Mouse (Mus musculus) layer of hippocampus, postnatal 36 days (tissue): ENCODE data around the gene Dock4. TPM values are rescaled to one million over a fixed set of nuclear protein-coding genes. Genes with fewer than 3 reads are reported as not detected.

Experiments
- DNase-seq, 2 experiments: peaks; one replicate each; pipeline ENCODE4 v3.0.0; 2022
- total RNA-seq, 2 experiments: library from RNA; stranded (reverse); gene quantifications; 2 replicates each; pipeline ENCODE4 v1.2.3; 2021

Gene Dock4
- total RNA-seq: 100 to 1,000 TPM; 237 to 255 TPM

DNA sequence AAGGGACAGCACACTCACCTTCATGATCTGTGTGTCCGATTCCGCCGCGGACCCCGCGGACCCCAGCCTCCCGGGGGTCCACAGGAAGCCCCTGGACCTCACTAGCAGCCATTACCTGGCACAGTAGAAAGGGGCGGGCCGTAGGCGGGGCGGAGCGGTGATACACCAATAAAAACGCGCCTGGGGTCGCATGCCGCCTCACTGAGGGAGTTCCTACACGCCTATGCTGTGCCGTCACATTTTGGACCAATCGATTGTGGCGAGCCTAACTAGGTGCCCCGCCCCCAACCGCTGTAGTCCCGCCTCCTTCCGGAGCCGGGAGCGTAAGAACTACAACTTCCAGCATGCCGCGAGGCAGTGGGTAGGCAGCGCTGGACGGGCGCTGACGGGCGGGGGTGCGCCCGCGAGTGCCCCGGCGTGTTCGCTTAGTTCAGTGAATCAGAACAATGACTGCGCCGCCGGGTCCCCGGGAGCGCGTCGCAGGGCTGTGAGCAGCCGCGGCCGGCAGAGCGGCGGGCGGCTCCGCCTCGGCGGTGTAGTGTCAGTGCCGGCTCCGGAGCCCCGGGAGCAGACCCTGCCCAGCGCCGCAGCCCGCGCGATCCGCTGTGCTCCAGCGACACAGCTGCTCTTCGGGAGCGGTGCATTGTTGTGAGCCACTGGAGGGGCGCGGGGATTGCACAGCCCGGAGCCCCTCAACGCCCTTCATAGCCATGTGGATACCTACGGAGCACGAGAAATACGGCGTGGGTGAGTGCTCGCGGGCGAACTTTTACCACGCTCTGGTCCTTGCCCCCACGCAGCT, at the start of gene Dock4, which contains the start of gene Zfp277:
TSS of gene Dock4 (plus strand) at position 305 of the 802 bp plus-strand sequence.
TSS of gene Zfp277 (minus strand) at position 255 of the 802 bp plus-strand sequence.
- DNase-seq: peak; percentile 99

DNA sequence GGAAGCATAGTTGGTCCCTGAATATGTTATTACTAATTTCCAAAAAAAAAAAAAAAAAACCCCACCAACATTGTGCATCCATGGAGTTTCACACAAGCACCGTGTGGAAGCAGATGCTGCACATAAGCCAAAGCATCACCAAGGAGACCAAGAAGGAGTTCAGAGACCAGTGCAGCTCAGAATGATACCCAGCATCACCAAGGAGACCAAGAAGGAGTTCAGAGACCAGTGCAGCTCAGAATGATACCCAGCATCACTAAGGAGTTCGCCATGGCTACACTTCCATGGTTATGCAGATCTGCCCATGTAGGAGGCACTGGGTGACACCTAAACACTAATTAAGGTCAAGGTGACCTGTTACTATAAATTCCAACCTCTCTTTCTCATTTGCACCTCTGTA, 46.8 kb upstream of the Dock4 start:
- DNase-seq: no peak

DNA sequence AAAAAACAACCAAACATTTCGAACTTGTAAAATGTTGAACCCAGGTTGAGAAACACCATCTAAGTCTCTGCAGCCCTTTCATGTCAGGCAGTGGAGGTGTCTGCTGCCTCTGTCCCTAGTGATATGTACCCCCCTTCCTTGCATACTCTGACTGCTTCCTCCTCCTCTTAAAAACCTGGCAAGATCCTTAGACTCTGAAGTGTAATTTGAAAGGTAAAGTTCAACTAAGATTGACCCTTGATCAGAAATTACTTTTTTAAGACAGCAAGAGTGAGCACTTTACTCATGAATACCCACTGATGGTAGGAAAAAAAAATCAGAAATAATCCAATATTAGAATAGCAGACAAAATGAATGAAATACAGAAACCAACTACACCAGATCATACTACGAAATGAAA, 46.4 kb upstream of the Dock4 start:
- DNase-seq: no peak

DNA sequence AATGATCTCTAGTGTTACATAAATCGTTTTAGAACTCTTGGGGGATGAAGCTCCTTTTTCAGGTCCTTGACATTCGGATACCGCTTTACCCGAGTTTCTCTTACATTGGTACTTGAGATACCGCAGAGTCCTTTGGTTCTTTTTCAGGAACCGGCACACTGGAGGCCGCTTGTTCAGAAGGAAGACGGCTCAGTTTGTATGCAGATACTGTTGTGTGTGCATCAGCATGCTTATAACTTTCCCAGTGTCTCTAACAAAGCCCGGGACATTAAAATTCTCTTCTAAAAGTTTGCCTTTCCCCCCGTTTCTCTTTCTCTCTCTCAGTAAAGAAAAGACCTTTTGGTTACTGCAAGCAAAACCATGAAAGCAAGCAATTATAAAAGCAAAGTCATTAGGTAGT, 45.9 kb upstream of the Dock4 start:
- DNase-seq: no peak

DNA sequence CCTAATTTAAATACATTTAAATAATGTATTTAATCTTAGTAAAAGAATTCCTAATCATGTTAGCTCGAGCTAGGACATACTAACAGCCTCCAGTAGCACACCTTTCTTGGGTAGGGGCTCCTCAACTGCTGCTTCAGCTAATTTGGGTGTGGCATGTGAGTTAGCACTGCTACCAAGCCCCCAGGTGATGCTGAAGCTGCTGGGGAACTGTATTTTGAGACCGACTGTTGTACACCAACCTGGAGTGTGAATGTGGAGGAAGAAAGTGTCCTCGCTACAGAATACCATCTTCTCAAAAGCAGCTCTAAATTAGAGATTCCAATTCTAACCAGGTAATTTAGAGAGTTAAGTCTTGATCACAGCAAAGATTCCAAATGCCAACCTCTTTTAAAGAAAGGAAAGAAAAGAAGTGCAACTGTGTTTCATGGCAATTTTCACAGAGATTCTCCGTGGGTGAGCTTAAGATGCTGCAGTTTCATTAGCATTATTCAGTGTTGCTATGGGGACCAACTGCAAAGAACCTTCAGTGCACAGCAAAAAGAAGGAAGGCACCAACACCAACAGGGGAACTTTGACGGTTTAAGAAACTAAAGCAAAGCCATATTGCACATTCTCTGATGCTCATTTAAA, 31.0 kb upstream of the Dock4 start:
- no peak for DNase-seq

DNA sequence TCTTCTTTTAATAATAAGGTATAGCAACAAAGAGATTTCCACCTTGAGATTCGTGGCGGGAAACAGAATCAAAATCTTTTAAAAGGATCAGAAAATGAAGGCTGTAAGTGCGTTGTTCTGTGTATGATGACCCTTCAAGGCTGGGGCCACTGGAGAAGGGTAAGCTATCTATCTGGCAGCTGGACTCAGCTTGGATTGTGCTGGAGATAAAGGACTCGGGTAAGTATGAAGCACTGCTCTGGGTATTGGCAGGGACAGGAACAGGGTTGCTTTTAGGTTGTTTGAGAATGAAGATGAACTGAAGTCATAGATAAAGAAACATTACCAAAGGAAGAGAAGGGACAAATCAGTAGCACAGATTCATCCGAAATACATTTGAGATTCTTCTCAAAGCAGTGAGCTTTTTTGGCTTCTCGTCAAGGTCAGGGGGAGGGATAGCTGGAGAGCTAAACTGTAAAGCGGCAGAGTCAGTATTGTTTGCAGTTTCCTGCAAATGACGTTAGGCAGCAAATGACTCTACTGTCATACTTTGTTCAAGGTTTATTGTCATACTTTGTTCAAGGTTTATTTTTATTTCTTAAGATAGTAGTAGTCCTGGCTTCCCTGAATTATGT, 30.3 kb upstream of the Dock4 start:
- DNase-seq: no peak

DNA sequence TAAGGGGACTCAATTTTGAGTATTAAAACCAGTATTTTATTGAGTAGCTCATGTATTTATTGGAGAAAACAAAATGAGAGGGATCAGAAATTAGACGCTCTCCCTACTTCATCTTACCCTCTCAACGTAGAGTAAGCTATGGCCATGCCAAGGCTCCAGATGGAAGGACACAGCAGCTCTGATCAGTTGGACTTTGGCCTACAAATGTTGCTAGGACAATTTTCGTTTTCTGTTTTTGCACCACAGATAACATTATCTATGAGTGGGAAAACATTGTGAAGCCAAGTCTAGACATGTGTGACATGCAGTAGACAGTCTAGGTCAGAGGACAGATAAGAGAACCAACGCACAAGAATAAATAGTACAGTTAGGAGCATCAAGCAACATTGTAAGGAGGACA, 28.5 kb upstream of the Dock4 start:
- DNase-seq: no peak

DNA sequence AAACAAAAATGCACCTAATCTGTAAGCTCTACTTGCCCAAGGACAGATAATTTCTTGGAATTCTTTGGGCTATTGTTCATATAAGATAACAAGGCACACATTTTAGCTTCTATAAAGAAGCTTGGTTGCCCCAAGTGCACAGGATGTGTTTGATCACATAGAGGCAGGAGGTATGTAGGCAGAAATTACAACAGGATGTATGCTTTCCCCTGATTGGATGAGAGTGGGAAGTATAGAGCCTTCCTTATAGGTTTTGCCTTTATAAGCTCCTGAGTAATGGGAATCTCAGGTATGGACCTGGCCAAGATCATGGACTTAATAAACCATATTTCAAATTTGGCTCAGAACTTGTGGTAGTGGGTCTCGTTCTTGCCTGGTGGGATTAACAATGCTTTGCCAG, 20.8 kb upstream of the Dock4 start:
- DNase-seq: no peak

DNA sequence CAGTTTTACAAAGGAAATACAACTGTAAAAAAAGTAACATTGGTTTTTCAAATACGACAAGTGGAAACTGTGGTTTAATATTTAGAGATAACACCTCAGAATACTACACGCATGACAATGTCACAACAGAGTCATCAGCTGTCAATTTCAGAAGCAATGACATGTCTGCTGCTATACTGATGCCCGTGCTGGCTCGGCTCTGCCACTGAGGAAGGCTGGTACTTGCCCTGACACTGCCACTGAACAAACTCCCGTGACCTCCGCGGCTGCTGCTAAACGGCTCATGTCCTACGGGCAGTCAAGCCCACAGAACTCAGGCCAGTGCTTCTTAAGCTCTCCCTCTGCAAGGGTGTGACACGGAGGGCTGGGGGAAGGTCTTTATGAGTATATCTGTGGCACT, 18.1 kb upstream of the Dock4 start:
- no peak for DNase-seq

DNA sequence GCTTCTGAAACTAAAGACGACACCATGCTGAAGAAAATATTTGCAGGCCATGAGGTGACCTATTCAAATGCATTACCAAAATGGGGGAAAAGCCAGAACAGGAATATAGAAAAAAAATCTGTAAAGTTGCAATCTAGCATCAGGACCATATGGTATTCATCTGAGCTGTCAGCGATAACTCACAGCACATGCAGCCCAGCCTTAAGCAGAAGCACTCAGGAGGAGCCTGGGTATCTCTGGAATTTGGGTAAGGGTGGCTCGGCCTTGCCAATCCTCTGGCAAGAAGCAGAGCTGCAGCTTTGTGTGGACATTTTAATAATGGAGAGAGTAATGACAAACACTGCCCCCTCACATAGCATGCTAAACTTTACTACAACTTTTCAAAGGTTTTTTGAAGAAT, 15.8 kb upstream of the Dock4 start:
- DNase-seq: no peak

DNA sequence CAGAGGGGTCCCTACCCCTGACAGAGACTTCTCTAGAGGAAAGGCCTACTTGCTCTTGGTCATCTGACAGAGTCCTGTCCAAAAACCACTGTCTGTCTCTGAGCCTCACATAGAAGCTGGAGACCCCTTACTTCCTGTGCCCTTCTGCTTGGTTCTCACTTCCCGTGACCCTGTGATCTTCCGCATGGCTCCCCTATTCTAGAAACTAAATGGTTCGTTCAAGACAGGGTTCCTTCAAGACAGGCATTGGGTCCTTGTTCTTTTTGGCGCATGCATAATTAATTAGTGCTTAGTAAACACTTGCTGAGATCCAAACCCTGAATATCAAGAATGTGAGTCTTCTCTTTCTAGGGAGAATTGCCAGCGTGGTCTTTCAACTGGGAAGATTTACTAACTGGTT, 14.7 kb upstream of the Dock4 start:
- DNase-seq: no peak

DNA sequence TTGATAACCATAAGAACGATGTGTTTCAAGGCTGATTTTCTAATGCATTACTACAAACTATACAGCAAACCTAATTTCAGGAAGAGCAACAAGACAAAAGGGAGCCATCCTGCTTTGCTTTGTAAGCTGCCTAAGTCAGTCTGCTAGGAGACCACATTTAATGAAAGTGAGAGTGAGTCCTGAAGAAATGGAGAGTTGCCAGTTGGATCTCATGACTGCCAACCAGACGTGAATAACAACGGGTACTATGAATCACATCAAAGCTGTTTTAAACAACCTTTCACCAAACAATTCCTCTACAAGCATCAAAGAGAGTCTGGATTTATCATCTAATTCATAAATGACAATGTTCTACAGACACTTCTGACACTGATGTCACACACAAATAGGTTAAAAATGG, 11.7 kb upstream of the Dock4 start:
- no peak for DNase-seq

DNA sequence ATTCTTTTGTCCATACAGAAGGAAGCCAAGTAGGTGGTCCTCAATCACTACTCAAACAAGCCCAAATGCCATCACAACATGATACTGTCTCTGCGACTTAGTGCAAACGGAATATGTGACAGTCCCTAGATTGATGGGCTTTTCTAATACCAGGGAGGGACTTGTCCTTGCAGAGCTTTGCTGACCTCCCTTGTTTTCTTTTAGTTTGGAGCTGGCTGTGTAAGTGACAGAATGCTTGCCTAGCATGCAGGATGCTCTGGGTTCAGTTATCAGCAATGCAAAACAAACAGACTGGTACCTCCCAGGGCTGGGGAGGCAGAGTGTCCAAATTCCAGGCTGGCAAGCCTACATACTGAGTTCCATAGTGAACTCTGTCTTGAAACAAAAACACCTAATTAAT, 7.7 kb upstream of the Dock4 start:
- DNase-seq: no peak

DNA sequence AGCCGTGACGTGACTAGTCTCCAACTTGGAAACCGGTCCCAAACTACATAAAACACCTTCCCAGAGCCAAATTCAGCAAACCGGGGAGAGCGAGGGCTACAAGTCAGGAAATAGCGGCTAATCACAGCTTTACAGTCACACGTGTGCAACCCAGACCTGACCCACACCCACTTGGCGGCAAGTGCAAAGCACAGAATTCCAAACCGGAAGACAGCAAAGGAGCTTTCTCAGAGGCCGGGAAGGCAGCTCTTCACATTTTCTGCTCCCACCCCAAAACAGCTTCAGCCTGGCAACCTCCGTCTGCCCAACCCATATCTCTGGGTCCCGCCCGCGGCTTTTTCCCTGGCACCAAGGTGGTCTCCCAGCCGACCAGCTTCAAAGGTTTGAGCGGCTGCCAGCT, 546 bp upstream of the Dock4 start:
- DNase-seq: no peak

DNA sequence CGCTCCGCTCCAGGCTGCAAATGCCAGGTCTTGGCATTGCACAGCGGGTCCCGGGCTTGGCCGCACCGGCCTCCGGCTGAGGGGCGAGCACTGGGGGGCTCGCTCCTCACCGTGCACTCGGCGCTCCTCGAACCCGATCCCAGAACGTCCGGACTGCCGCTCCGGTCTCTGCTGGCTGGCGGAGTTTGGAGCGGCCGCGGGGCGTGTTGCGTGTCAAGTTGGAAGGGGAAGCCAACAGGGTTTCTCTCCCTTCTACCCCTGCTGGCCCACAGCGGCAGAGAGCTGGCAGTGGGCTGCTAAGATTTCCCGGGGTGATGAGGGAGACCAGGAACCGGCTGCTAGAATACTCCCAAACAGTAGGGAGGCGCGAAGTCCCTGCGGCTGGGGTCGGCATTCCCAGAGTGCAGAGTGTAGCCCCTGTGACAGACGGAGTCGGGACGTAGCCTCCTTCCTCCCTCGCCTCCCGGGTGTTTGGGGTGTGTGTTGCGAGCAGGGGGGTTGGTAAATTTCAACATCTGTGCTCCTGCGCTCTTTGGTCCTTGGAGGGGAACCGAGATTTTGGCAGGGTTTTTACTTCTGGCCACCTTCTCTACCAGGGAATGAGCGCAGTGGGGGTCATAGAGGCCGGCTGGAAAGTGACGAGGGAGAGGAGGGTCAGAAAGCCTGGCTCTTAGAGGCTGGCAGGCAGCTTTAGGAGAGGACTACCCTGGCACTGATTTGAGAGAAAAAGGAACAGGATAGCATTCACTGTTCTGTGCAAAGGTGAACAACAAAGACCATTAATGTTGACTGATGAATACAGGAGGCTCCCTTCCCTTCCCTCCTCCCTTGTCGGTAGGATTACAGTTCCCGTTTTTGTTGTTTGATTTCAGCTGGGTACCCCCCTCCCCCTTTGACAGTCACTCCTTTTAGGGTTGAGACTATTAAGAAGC, 964 bp downstream of the Dock4 start:
- DNase-seq: peak; percentile 42 to 55

DNA sequence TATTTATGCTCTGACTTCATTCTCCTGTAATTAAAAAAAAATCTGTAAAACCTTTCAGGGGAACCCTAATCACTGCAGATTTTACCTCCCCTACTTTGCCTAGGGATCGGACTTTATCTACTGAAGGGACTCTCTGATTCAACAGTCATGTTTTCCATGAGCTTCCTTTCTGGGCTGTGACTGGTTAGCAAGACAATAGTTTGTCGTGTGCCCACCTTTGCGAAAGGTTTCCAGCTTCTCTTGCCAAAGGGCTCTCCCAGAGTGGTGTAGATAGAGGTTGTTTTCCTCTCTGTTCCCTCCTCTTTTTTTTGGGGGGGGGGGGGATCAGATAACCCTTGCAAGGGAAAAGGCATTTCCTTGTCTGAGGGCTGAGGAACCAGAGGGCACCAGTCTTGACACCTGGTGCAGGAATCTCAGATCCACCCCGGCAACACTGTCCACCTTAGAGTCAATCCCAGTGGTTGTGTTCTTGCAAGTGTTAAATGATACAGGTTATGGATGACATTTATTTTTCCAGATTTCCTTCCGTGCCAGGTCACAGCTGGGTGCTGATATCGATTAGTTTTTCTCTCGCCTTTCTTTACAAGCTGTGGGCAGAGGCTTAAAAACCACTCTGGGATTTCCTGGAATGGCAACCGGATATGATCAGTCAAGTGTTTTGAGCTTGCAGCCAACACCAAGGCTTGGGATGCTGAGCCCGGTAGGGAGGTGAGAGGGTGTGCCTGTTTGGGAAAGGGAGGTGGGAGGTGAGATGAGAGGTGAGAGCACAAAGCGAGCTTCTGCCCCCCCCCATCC, 2.0 kb downstream of the Dock4 start:
- no peak for DNase-seq

DNA sequence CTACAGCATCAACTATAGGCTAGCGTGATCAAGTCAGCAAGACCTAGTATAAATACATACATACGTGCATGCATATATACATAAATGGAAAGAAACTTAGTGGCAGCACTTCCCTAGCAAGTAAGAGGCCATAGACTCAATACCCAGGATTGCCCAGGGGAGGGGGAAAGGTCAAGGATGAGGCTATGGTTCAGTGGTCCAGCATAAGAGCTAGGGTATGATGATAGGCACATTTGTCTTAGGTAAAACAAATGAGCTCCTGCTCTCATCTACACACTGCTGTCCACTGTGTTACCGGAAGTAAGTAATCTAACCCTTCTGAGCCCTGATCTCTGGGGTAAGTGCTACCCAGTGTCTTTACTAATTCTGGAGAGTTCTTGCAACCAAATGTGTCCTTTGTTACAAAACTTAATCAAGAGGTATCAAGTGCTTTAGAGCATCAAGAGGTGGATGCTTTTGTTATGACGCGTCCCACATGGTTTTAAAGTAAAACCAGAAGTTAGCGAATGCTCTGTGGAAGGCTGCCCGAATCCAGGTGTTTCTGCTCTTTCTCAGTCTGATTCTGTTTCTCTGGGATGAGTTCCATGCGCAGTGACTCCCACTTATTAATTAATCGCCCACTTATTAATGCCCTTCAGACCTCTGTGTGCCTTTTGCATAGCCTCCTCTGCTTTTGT, 3.5 kb downstream of the Dock4 start:
- DNase-seq: no peak

DNA sequence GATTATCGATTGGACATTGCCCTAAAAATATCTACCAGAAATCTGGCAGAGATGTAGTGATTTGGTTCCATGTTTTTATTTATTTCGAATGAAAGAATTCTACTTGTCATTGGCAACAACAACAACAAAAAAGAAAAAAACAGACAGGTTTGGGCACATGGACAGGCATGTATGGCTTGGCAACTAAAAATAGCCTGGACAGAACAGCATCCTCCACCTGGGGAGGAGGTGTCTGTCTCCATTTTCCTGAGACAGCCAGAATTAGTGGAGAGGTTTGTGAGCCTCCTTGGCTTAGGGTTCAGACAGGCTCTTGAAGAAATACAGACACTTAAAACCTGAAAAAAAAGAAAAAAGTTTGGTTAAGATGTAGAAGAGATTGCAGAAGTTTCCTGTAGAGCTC, 10.8 kb downstream of the Dock4 start:
- no peak for DNase-seq

DNA sequence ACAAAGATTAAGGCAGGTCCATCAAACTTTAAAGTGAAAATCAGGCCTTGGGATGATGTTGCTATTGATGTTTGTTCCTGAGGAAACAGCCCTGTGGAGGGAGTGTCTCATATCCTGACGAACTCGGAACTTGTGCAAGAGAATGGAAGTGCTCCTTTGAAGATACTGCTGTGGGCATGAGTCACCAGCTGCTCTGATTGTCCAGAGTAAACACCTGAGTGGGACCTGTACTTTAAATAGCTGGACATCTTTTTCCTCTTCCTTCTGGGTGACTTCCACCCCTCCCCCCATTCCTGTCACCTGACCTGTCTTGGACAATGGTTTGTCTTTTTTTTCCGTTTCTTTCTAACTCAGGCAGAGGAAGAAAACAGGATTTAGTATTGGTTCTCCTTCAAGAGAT, 13.2 kb downstream of the Dock4 start:
- no peak for DNase-seq

DNA sequence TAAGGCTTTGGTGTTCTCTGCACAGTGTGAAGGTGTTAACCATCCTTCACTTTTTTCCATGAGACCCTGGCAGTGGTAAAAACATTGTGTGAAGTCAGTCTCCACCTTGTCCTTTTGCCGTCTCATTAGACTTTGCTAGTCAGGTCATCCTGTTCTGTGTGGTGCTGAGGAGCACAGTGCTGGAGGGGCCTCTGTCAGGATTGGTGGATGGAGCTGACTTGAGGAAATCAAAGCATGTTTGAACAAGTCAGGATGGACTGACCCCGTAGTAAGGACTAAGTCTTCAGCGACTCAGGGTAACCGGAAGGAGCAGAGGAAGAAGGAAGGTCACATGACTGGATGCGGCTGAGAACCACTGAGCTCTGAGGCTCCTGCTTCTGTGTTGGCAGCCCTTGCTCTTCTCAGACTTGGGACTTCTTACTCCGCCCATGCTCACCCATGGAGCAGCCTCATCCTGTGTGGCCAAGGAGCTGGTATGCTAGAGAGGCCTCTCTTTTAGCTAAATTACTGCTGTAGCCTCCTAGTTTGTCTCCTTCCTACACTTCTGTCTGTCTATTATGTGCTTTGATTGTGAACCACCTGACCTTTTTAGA, 14.0 kb downstream of the Dock4 start:
- no peak for DNase-seq

DNA sequence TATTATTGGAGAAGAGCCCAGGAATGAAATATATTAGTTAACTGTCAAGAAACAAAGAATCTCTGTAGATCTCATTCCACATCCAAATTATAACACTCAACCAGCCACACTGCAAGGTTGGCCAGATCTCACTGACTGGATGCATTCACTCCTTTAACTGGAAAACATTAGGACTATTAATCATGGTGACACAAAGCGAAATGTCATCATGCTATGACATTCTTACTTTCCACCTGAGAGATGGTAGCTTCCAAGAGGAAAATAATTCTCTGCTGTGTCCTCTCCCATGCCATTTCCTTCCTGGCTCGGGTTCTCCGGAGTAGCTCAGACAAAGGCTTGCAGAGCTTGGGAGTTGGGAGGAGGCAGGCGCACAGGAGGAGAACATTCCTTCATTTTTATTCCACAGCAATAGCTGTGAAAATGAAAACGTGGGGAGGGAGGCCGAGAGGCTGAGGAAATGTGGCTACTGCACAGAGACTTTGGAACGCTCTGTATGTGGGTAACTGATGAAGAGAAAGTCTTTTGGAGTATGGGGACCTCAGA, 17.0 kb downstream of the Dock4 start:
- no peak for DNase-seq
